Mouse (Mus musculus) retina, postnatal 1 day (tissue): ENCODE results near the gene Pdgfb.

Source experiments
- DNase-seq: peaks from one replicate; pipeline ENCODE4 v3.0.0-alpha.2; 2012

The Pdgfb gene

DNA sequence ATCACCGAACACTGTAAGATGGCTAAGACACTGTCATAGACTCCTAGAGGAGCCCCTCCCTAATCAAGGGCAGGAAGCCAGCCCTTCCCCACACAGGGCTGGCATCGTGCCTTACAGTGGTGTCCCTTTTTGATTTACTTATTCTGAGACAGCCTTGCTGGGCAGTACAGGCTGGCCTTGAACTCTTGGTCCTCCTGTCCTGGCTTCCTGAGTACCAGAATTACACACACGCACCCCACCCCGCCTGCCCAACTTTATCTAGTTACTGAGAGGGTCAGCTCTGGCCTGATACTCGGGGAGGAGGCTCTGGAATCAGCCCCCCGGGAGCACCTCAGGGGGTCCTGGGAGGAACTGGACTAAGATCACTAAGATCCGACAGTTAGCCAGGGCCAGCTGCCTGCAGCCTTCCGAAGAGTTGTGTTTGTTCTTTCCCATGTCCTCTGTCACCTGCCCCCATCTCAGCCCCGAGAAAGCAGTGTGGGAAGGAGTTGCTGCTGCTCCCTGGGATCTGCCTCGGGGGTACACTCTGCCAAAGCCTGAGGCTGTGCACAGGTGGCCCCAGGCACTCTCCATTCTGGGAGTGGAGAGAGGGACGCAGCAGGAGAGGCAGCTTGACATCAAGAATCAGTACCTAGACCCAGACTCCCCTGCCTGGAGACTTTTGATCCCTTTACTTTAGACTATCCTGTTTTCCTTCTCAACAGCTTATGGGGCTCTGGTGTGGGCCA, 62.1 kb downstream of the Pdgfb start:
- DNase-seq: no peak

- DNase-seq: peak; percentile 76
Observed at GRCm38 (mm10) chr15:79951730-79952503, 62.9 kb downstream of the Pdgfb start.

DNA sequence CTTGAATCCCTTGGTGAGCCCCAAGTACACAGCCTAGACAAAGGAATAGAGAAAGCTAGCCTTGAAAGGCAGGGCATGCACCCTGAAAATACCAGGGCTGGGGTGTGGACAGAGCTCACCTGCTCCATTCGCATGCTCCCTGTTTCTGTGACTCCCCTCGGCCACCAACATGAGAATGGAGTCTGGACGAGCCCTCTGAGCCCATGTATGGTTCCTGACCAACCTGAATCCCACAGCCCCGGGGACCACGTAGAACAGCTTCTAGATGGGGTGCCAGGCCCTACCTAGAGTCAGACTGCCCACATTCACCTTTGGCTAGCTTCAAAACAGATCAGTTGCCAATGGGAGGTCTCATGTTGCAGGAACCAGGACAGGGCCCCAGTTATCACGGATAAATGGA, 63.6 kb downstream of the Pdgfb start:
- no peak for DNase-seq

DNA sequence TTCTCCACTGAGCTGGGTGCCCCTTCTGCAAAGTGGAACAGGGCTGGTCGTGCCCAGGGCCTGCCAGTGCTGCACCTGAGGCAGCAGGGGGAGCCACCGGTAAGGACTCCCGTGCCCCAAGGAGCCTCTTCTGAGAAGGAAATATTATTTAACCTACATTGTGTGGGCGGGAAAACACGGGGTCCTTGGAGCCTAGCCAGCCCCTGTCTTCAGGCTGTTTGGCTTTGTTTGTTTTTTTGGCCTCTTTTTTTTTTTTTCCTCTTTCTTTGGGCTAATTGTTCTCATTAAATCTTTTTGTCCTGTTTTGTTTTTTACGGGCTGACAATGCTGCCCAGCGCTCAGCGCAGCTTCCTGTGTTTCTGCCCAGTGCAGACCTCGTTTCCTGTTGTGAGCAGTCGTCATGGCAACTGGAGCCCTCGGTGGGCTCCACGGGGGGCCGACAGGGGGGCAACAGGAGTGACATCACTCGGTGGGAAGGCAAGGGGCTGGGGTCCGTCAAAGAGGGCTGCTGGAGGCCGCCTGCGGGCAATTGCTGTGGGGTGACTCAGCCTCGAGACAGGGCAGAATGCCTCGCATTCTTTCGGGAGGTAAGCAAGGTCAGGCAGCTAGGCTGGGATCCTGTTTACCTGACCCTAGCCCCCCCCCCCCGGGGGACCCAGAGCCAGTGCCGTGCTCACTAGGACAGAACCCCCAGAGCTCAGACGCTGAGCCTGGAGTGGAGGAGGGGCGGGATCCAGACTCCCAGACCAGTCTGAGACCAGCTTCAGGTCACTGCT, 64.3 kb downstream of the Pdgfb start:
- DNase-seq: peak; percentile 91

GRCm38 (mm10) chr15:79947681-79948080, 67.1 kb downstream of the Pdgfb start:
- no peak for DNase-seq

DNA sequence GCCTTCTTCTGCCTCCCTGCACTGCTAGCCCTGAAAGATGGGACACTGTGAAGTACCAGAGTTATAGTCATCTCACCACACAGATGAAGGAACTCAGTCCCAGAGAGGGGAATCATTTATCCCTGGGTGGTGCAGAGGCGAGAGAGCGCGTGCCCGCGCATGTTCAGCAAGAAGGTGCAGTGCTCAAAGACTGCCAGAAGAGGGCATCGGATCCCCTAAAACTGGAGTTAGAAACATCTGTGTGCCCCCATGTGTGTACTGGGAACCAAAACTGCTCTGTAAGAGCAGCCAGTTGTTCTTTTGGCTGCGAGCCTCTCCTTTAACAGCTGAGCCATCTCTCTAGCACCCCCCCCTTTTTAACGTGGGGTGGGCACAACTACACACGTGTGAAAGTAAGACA, 68.0 kb downstream of the Pdgfb start:
- DNase-seq: peak; percentile 53

DNA sequence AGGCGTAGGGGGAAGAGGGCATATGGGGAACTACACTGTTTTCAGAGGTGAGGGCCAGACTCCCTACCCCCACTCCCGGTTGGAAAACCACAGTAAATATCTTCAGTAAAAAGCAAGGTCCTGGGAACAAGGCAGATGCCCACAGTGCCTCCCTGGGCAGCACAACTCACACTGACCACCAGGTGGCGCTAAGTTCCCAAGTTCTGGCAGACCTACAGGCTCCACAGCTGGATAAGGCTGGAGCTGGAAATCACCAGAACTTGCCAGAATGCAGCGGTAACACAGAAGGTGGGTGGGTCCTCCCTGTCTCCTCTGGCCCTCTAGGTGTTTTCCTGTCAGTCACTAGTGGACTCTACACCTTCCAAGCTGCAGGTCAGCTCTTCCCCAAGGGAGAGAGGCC, 68.8 kb downstream of the Pdgfb start:
- peak; percentile 89 for DNase-seq
